22 mouse cellular contexts compared by ENCODE assay signal in the genomic region with DNA sequence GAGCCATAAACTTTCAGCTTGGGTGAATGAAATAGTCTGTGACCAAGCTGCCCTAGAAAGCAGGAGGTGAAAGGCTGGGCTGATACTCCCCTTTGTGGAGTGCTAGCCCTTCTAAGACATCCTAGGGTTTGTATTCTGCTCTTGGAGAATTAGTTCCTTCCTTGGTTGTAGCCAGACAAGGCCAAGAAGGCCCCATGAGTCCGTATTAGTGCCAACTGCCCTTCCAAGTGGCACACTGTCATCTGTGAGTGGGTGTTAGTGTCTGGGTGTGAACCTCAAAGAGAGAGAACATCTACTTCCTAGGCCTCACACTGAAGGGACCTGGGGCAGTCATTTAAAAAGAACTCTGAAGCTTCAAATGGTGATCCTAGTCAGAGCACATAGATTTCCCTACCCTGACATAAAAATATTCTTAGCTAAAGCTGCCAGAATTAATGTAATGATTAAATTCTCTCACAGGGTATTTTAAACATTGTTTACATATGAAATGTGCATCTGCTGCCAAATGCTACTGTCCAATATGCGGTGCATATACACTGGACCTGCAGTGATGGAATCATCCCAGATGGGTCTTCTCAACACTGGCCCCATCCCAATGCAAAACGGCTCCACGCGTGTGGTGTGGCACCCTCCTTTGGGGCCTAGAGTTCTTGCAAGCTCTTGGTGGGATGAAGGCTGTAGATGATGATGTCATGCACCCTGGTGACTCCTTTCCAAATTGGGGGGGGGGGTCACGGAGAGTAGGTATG. TPM values are rescaled to one million over a fixed set of nuclear protein-coding genes. Genes with fewer than 3 reads are reported as not detected.
DNase-seq lines count a peak whose midpoint lies in the region; ATAC-seq and TF ChIP-seq lines count a peak whose summit lies in the region.
"Had no signal": no experiment of that assay in that cellular context is flagged by ENCODE, and none has a peak within 500 bp of the region (broad histone marks: within the 10 kb centered on the region; RNA-seq: fewer than 3 reads in every experiment).

No protein-coding gene starts in this region.

- 65% methylated on average over 6 of the region's 6 CpGs for WGBS in intestine, embryonic 14.5 days
- 66% methylated on average over 6 of the region's 6 CpGs for WGBS in intestine, embryonic 16.5 days
- WGBS in stomach, embryonic 16.5 days, result 60% methylated on average over 6 of the region's 6 CpGs
- 63% methylated on average over 6 of the region's 6 CpGs for WGBS in stomach, postnatal 0 days

- no peaks in the 10 kb centered on the region for H3K27me3 ChIP-seq in intestine, embryonic 14.5 days (replicated peaks; ENCODE audit: control insufficient read depth, insufficient read depth, low read length)
- H3K27me3 ChIP-seq in intestine, embryonic 16.5 days (replicated peaks; ENCODE audit: control insufficient read depth, insufficient read depth, low read length), result no peaks in the 10 kb centered on the region
- no peaks in the 10 kb centered on the region for H3K27me3 ChIP-seq in stomach, embryonic 16.5 days (ENCODE audit: control insufficient read depth, insufficient read depth, low read length)
- H3K27me3 ChIP-seq in stomach, postnatal 0 days (ENCODE audit: control insufficient read depth, insufficient read depth, low read length), result no peaks in the 10 kb centered on the region
- H3K27me3 ChIP-seq: forebrain, embryonic 13.5 days; heart, embryonic 13.5 days; hindbrain, embryonic 12.5 days; hindbrain, embryonic 15.5 days; intestine, embryonic 15.5 days had no signal

- no peak overlapping the region for H3K9ac ChIP-seq in intestine, embryonic 14.5 days (ENCODE audit: low read length)
- H3K9ac ChIP-seq in intestine, embryonic 16.5 days (ENCODE audit: low read depth, low read length), result no peak overlapping the region
- H3K9ac ChIP-seq in stomach, embryonic 16.5 days (ENCODE audit: low read length), result no peak overlapping the region
- H3K9ac ChIP-seq in stomach, postnatal 0 days (ENCODE audit: low read length), result no peak overlapping the region
- H3K9ac ChIP-seq: forebrain, embryonic 13.5 days; heart, embryonic 13.5 days; hindbrain, embryonic 12.5 days; hindbrain, embryonic 15.5 days; intestine, embryonic 15.5 days had no signal

- H3K4me1 ChIP-seq in intestine, embryonic 14.5 days (replicated peaks; ENCODE audit: control insufficient read depth, insufficient read depth, low read length), result no peaks in the 10 kb centered on the region
- H3K4me1 ChIP-seq in intestine, embryonic 16.5 days (ENCODE audit: control insufficient read depth, insufficient read depth, low read length), result peaks cover 4% of the 10 kb centered on the region; the same call in 1 of the 2 replicates
- no peaks in the 10 kb centered on the region for H3K4me1 ChIP-seq in stomach, embryonic 16.5 days (ENCODE audit: control insufficient read depth, insufficient read depth, low read length)
- no peaks in the 10 kb centered on the region for H3K4me1 ChIP-seq in stomach, postnatal 0 days (replicated peaks; ENCODE audit: control insufficient read depth, insufficient read depth)
- H3K4me1 ChIP-seq: heart, embryonic 13.5 days; intestine, embryonic 15.5 days had no signal

- no peak overlapping the region for H3K27ac ChIP-seq in intestine, embryonic 14.5 days (ENCODE audit: low read depth)
- no peak overlapping the region for H3K27ac ChIP-seq in intestine, embryonic 16.5 days (ENCODE audit: low read length)
- no peak overlapping the region for H3K27ac ChIP-seq in stomach, embryonic 16.5 days (ENCODE audit: low read length)
- H3K27ac ChIP-seq in stomach, postnatal 0 days (replicated peaks), result no peak overlapping the region
- H3K27ac ChIP-seq: forebrain, embryonic 10.5 days; forebrain, embryonic 13.5 days; heart, adult 2 months; heart, embryonic 10.5 days; heart, embryonic 13.5 days; hindbrain, embryonic 12.5 days; hindbrain, embryonic 15.5 days; intestine, embryonic 15.5 days had no signal

- no peaks in the 10 kb centered on the region for H3K36me3 ChIP-seq in intestine, embryonic 14.5 days (ENCODE audit: control insufficient read depth, insufficient read depth, low read length)
- H3K36me3 ChIP-seq in intestine, embryonic 16.5 days (ENCODE audit: control insufficient read depth, insufficient read depth, low read length), result no peaks in the 10 kb centered on the region
- H3K36me3 ChIP-seq in stomach, embryonic 16.5 days (ENCODE audit: control insufficient read depth, insufficient read depth, low read length), result no peaks in the 10 kb centered on the region
- H3K36me3 ChIP-seq in stomach, postnatal 0 days (ENCODE audit: control insufficient read depth, insufficient read depth, low read length), result no peaks in the 10 kb centered on the region
- H3K36me3 ChIP-seq: heart, embryonic 10.5 days; heart, embryonic 13.5 days; hindbrain, embryonic 12.5 days; intestine, embryonic 15.5 days had no signal

- no peak overlapping the region for H3K4me3 ChIP-seq in intestine, embryonic 14.5 days (ENCODE audit: low read depth, low read length)
- no peak overlapping the region for H3K4me3 ChIP-seq in intestine, embryonic 16.5 days (ENCODE audit: low read length)
- no peak overlapping the region for H3K4me3 ChIP-seq in stomach, embryonic 16.5 days (replicated peaks; ENCODE audit: low read length)
- H3K4me3 ChIP-seq in stomach, postnatal 0 days (ENCODE audit: low read depth, low read length), result no peak overlapping the region
- H3K4me3 ChIP-seq: forebrain, embryonic 10.5 days; forebrain, embryonic 13.5 days; heart, adult 2 months; heart, embryonic 10.5 days; heart, embryonic 13.5 days; hindbrain, embryonic 12.5 days; hindbrain, embryonic 15.5 days; intestine, embryonic 15.5 days had no signal

- no peak overlapping the region for H3K4me2 ChIP-seq in intestine, embryonic 14.5 days (ENCODE audit: low read length)
- H3K4me2 ChIP-seq in intestine, embryonic 16.5 days (ENCODE audit: low read depth, low read length), result no peak overlapping the region
- H3K4me2 ChIP-seq in stomach, embryonic 16.5 days (ENCODE audit: low read depth, low read length), result no peak overlapping the region
- no peak overlapping the region for H3K4me2 ChIP-seq in stomach, postnatal 0 days (replicated peaks; ENCODE audit: low read depth)
- H3K4me2 ChIP-seq: forebrain, embryonic 13.5 days; heart, embryonic 13.5 days; hindbrain, embryonic 12.5 days; hindbrain, embryonic 15.5 days; intestine, embryonic 15.5 days had no signal

- TF ChIP-seq EP300 in stomach, postnatal 0 days (optimal IDR thresholded peaks at IDR 0.05), result no peak

- TF ChIP-seq CTCF in stomach, postnatal 0 days (IDR thresholded peaks at IDR 0.05; ENCODE audit: low read depth), result no peak

- H3K9me3 ChIP-seq in intestine, embryonic 14.5 days (ENCODE audit: control insufficient read depth, low read length), result no peaks in the 10 kb centered on the region
- H3K9me3 ChIP-seq in intestine, embryonic 16.5 days (ENCODE audit: control insufficient read depth, low read length), result no peaks in the 10 kb centered on the region
- no peaks in the 10 kb centered on the region for H3K9me3 ChIP-seq in stomach, embryonic 16.5 days (replicated peaks; ENCODE audit: control insufficient read depth, low read length)
- no peaks in the 10 kb centered on the region for H3K9me3 ChIP-seq in stomach, postnatal 0 days (ENCODE audit: control insufficient read depth, low read length)
- H3K9me3 ChIP-seq: forebrain, embryonic 10.5 days; forebrain, embryonic 13.5 days; heart, embryonic 10.5 days; heart, embryonic 13.5 days; hindbrain, embryonic 12.5 days; hindbrain, embryonic 15.5 days; intestine, embryonic 15.5 days had no signal

- ATAC-seq in intestine, embryonic 14.5 days (replicated peaks; ENCODE audit: low FRiP score, low TSS enrichment, low read depth), result 0 out of 2 replicates have a peak, but pooled peaks have one; percentile 62
- no peak for ATAC-seq in intestine, embryonic 16.5 days
- ATAC-seq in stomach, embryonic 16.5 days (ENCODE audit: insufficient read depth, low FRiP score), result 0 out of 2 replicates have a peak, but pooled peaks have one; percentile 51
- ATAC-seq in stomach, postnatal 0 days (ENCODE audit: low FRiP score, low TSS enrichment), result no peak
- ATAC-seq: CD4-positive, CD25-positive, alpha-beta regulatory T cell, adult 4 months; forebrain, embryonic 13.5 days; forebrain, embryonic 16.5 days; intestine, embryonic 15.5 days had no signal

- DNase-seq in cerebellum, postnatal 10 days, result peak; percentile 27 to 55
- DNase-seq in cerebellum, postnatal 4 days (ENCODE audit: low spot score in 2 of 2), result no peak
- no peak for DNase-seq in intestine, embryonic 14.5 days (ENCODE audit: low spot score)
- DNase-seq in stomach, postnatal 0 days (ENCODE audit: low spot score), result no peak
- DNase-seq: adrenal gland, adult 2 months; adrenal gland, postnatal 14 days; gastrocnemius, postnatal 10 days; gastrocnemius, postnatal 36 days; heart, adult 2 months; heart, postnatal 14 days; kidney, adult 18-20 months had no signal

RNA-seq across cellular contexts. Expression of a gene that starts 41.7 kb away (rescaled TPM):
- polyA plus RNA-seq in intestine, embryonic 14.5 days (2014; fragmentation: Nextera tagmentation; extraction: Ambion mirVana), result 0.04 and 0.46 TPM in 2 replicates
- polyA plus RNA-seq in intestine, embryonic 16.5 days (2015; fragmentation: Nextera tagmentation; extraction: Ambion mirVana), result 0.09 and 0.22 TPM in 2 replicates
- 0.32 and 0.50 TPM in 2 replicates for polyA plus RNA-seq in stomach, embryonic 16.5 days (2015; fragmentation: Nextera tagmentation; extraction: Ambion mirVana)
- polyA plus RNA-seq in stomach, postnatal 0 days (2015; fragmentation: Nextera tagmentation; extraction: Ambion mirVana), result 0.16 and 0.29 TPM in 2 replicates

RNA-seq across cellular contexts. Expression of a gene that starts 45.6 kb away (rescaled TPM):
- polyA plus RNA-seq in intestine, embryonic 14.5 days (2014; fragmentation: Nextera tagmentation; extraction: Ambion mirVana), result 2.4 and 2.7 TPM in 2 replicates
- polyA plus RNA-seq in intestine, embryonic 16.5 days (2015; fragmentation: Nextera tagmentation; extraction: Ambion mirVana), result 5.0 and 5.3 TPM in 2 replicates
- 4.3 and 5.0 TPM in 2 replicates for polyA plus RNA-seq in stomach, embryonic 16.5 days (2015; fragmentation: Nextera tagmentation; extraction: Ambion mirVana)
- 2.3 and 2.7 TPM in 2 replicates for polyA plus RNA-seq in stomach, postnatal 0 days (2015; fragmentation: Nextera tagmentation; extraction: Ambion mirVana)

RNA-seq across cellular contexts. Expression of a gene that starts 54.7 kb away (rescaled TPM):
- 15.8 and 18.7 TPM in 2 replicates for polyA plus RNA-seq in intestine, embryonic 14.5 days (2014; fragmentation: Nextera tagmentation; extraction: Ambion mirVana)
- polyA plus RNA-seq in intestine, embryonic 16.5 days (2015; fragmentation: Nextera tagmentation; extraction: Ambion mirVana), result 32.4 and 35.9 TPM in 2 replicates
- polyA plus RNA-seq in stomach, embryonic 16.5 days (2015; fragmentation: Nextera tagmentation; extraction: Ambion mirVana), result 13.7 TPM in 2 replicates
- 11.8 TPM in 2 replicates for polyA plus RNA-seq in stomach, postnatal 0 days (2015; fragmentation: Nextera tagmentation; extraction: Ambion mirVana)

Comparison
In these comparisons a context has a peak if more than half of its experiments do, and no peak if none do; other contexts are left out.
1. DNase-seq: peak in cerebellum, postnatal 10 days (2 of 2); none in cerebellum, postnatal 4 days (0 of 2), intestine, embryonic 14.5 days (single experiment) and stomach, postnatal 0 days (single experiment).
2. ATAC-seq: peak in intestine, embryonic 14.5 days (single experiment) and stomach, embryonic 16.5 days (single experiment); none in intestine, embryonic 16.5 days (single experiment) and stomach, postnatal 0 days (single experiment).